Mouse (Mus musculus) neutrophil, adult 65 days (primary cell): ENCODE measurements around the gene Hras. TPM values are rescaled to one million over a fixed set of nuclear protein-coding genes. Genes with fewer than 3 reads are reported as not detected.

Experiments
- total RNA-seq: library from RNA; stranded (reverse); gene quantifications from 2 replicates; pipeline ENCODE4 v1.2.4, GENCODE M21; 2023

Gene Hras
- 23.9 and 28.1 TPM in 2 replicates for total RNA-seq

DNA sequence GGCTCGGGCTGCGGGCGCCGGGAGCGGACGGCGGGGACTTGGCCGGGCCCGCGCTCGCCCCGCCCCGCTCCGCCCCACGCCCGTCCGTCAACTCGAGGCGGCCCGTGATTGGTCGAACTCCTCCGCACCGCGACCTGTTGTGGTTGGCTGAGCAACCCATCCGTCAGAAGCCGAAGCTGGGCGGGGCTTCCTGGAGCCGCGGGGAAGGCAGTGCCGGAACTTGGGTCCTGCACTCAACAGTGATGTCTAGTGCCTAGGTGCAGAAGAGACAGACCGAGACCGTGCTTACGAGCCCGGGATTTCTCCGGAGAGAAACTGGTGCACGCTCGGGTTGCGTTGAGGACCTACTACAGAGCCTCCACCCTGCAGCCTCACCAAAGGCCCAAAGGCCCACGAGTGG is at the start of gene Hras, which contains the start of gene Lrrc56:
TSS of gene Hras (minus strand) at position 58 of the 400 bp plus-strand sequence.
TSS of gene Lrrc56 (plus strand) at position 210 of the 400 bp plus-strand sequence.

DNA sequence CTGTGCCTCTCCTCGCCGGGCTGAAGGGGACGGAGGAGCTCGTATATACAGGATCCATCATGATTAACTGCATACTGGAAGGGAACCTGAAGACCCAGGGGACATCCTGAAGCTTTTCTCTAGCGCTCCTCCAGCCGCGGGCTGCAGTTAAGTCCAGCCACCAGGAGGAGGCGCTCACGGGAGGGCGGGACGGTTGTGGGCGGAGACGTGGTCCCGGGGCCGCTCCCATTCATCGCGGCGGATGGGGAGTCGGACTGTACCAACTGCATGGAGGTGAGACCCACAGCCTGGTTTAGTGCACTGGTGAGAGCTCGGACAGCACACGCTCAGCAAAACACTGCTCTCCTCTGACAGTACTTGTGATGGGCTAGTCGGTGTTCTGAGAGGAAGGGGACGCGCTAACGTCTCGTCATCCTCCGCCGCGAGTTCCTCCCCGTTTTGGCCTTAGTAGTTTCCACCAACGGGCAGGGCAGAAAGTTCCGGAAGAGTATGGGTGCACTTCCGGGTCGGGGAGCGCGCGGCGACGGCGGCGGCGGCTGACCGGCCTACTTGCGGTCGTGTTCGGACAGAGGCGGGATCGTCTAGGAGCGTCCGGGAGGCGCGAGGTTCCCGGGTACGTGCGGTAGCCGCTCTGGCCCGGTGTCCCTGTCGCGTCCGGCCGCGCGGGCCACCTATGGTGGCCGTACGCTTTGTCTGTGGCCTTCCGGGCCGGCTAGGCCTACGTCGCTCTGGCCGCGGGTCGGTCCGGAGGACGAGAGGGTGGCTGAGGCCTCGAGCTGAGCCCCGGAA is 34.7 kb upstream of the Hras start, which contains the start of gene Phrf1:
TSS of gene Phrf1 (plus strand) at position 506 of the 789 bp plus-strand sequence.

GRCm38 (mm10) chr7:141215101-141215879 is 21.5 kb upstream of the Hras start, which contains the start of gene Rassf7:
TSS of gene Rassf7 (plus strand) at chr7:141215860.

GRCm38 (mm10) chr7:141213605-141214235 is 19.9 kb upstream of the Hras start, which contains the start of gene Lmntd2:
TSS of gene Lmntd2 (minus strand) at chr7:141214080.

GRCm38 (mm10) chr7:141172116-141173006 is 21.4 kb downstream of the Hras start, which contains the start of gene Rnh1:
TSS of gene Rnh1 (minus strand) at chr7:141172857.

Other genes with a start within 250 kb of the Hras start
- gene Ifitm5, start 243.7 kb downstream of the Hras start, total RNA-seq: 0.73 and 1.7 TPM in 2 replicates
- not detected in 2 replicates for gene Gm45717, start 238.1 kb downstream of the Hras start, total RNA-seq
- 357 and 529 TPM in 2 replicates for gene Ifitm2, start 238.0 kb downstream of the Hras start, total RNA-seq
- gene Ifitm1, start 226.8 kb downstream of the Hras start, total RNA-seq: 416 and 495 TPM in 2 replicates
- gene Ifitm3, start 183.2 kb downstream of the Hras start, total RNA-seq: 381 and 488 TPM in 2 replicates
- 593 and 1,068 TPM in 2 replicates for gene Ifitm6, start 176.1 kb downstream of the Hras start, total RNA-seq
- gene Gm17387, start 164.9 kb downstream of the Hras start, total RNA-seq: not detected in 2 replicates
- gene B4galnt4, start 132.9 kb downstream of the Hras start, total RNA-seq: 0.34 and 0.82 TPM in 2 replicates
- 2.4 and 2.6 TPM in 2 replicates for gene Pkp3, start 115.8 kb downstream of the Hras start, total RNA-seq
- 4.4 and 5.0 TPM in 2 replicates for gene Sigirr, start 93.4 kb downstream of the Hras start, total RNA-seq
- not detected in 2 replicates for gene Ano9, start 76.2 kb downstream of the Hras start, total RNA-seq
- 5.3 and 7.8 TPM in 2 replicates for gene Ptdss2, start 71.6 kb downstream of the Hras start, total RNA-seq
- gene Rnh1, start 21.1 kb downstream of the Hras start, total RNA-seq: 105 and 134 TPM in 2 replicates
- 4.2 and 4.5 TPM in 2 replicates for gene Lrrc56, start 152 bp upstream of the Hras start, total RNA-seq
- 0.18 TPM in 1 of 2 replicates, not detected in the other for gene Lmntd2, start 20.1 kb upstream of the Hras start, total RNA-seq
- gene Rassf7, start 21.9 kb upstream of the Hras start, total RNA-seq: 2.7 and 5.1 TPM in 2 replicates
- gene Phrf1, start 34.8 kb upstream of the Hras start, total RNA-seq: 89.4 and 114 TPM in 2 replicates
- 21.6 and 37.9 TPM in 2 replicates for gene Irf7, start 72.5 kb upstream of the Hras start, total RNA-seq
- gene Cdhr5, start 82.8 kb upstream of the Hras start, total RNA-seq: not detected in 2 replicates
- gene Sct, start 85.1 kb upstream of the Hras start, total RNA-seq: not detected in 2 replicates
- not detected in 2 replicates for gene Drd4, start 98.0 kb upstream of the Hras start, total RNA-seq
- gene Deaf1, start 133.7 kb upstream of the Hras start, total RNA-seq: 24.8 and 29.7 TPM in 2 replicates
- 7.0 and 7.4 TPM in 2 replicates for gene Tmem80, start 133.7 kb upstream of the Hras start, total RNA-seq
- gene Eps8l2, start 144.9 kb upstream of the Hras start, total RNA-seq: 0.47 and 0.66 TPM in 2 replicates
- 730 and 774 TPM in 2 replicates for gene Taldo1, start 198.2 kb upstream of the Hras start, total RNA-seq
- 15.3 and 17.2 TPM in 2 replicates for gene Gatd1, start 220.1 kb upstream of the Hras start, total RNA-seq
- not detected in 2 replicates for gene Cend1, start 235.5 kb upstream of the Hras start, total RNA-seq
- 10.3 and 12.4 TPM in 2 replicates for gene Slc25a22, start 243.9 kb upstream of the Hras start, total RNA-seq